Mouse (Mus musculus) ES-CJ7 (cell line): ENCODE data around the gene Junb.

ENCODE experiments used
- DNase-seq: peaks from one replicate; pipeline ENCODE4 v3.0.0; 2011; ENCODE audit warnings: low read depth, low spot score

The Junb gene

DNA sequence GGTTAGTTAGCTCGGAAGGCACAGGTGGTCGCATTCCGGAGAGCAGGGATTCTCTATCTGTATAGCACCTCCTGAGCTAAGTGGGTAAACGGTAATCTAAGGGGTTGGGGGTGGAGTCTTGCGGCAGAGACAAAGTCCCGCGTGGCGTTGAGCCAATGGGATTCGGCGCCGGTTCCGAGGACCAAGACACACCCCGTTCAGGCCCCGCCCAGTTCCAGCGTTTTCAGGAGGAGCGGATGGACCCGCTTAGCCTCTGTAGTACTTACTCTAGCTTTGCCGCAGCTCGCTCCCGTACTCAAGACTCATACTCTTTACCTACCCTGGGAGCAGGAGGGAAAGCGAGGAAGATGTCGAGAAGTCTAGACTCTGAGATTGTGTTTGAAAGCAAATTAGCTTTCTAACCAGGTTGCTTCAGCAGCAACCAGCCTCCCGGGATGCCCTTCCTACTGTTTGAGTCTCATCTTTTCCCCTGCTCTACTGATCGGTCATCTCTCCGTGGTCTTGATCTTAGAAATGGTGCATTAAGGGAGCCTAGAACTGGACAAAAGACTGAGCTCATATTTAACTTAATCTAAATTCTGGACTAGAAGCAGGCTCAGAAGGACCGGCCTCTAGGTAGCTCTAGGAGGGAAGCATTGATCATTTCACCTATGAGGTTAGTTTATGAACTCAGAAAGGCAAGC is 33.9 kb downstream of the Junb start:
- peak; percentile 94 for DNase-seq

DNA sequence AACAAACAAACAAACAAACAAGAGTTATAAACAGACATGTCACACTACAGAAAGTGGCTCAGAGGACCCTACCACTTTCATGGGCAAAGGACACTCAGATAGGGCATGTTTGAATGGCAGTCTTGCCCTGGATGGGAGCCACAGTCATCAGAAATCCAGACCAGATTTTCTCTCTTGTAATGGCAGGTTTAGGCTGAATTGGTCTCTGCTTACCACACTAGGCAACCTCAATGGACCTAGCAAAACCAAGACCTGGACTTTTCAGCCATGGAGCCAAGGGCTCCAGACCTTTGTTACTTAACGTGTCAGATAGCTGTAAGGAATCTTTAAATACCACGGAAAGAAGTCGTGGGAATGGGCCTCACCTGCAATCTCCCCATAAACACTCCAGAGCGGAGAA is 34.8 kb downstream of the Junb start:
- peak; percentile 41 for DNase-seq

DNA sequence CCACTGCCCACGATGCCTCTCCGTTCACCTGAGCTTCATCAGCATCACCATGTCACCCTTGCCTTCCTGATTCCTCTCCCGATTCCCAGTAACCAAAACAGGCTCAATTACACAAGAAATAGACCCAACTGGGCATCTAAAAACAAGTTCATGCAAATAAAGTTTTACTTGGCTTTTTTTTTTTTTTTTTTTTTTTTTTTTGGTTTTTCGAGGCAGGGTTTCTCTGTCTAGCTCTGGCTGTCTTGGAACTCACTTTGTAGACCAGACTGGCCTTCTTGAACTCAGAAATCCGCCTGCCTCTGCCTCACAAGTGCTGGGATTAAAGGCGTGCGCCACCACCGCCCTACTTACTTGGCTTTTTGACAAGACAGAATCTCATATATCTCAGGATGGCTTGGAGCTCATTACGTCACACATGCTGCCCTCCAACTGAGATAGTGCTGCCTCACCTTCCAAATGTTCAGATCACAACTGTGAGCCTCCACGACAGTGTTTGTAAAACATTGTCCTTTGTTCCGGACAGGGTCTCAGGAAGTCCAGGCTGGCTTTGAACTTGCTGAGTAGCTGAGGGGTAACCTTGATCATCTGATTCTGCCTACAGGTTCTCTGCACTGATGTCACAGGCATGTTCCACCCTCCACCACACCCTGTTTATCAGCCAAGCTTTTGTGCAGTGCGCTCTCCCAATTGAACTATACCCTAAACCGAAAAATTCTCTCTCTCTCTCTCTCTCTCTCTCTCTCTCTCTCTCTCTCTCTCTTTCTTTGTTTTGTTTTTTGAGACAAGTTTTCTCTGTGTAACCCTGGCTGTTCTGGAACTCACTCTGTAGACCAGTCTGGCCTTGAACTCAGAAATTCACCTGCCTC is 40.7 kb downstream of the Junb start:
- DNase-seq: no peak

DNA sequence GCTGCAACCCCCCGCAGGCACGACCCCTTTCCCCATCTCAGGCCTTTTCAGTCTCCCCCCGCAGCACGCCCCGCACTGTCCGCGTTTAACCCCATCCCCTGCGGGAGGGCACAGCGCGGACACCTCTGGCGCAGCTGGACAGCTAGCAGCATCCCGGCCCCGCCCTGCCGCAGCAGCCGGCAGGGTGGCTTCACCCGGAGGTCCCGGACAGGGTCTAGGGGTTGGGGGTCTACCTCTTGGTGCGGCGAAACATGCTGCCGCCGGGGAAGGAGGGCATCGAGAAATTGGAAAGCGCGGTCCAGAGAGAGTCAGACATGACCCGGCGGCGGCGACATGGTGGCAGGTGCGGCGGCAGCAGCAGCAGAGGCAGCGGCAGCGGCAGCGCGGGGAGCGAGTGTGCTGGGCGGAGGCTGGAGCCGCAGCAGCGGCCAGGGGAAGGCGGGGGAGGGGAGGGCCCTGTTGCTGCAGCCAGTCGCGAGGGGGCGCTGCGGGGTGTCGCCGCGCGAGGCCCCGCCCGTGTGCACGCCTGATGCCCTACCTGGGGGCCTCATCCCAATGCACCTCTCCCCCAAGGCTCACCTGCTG is 41.5 kb downstream of the Junb start, which contains the start of gene Mast1:
Gene Mast1, minus strand, starts transcription at position 398 of the 585 bp plus-strand sequence.
- peak; percentile 77 for DNase-seq

DNA sequence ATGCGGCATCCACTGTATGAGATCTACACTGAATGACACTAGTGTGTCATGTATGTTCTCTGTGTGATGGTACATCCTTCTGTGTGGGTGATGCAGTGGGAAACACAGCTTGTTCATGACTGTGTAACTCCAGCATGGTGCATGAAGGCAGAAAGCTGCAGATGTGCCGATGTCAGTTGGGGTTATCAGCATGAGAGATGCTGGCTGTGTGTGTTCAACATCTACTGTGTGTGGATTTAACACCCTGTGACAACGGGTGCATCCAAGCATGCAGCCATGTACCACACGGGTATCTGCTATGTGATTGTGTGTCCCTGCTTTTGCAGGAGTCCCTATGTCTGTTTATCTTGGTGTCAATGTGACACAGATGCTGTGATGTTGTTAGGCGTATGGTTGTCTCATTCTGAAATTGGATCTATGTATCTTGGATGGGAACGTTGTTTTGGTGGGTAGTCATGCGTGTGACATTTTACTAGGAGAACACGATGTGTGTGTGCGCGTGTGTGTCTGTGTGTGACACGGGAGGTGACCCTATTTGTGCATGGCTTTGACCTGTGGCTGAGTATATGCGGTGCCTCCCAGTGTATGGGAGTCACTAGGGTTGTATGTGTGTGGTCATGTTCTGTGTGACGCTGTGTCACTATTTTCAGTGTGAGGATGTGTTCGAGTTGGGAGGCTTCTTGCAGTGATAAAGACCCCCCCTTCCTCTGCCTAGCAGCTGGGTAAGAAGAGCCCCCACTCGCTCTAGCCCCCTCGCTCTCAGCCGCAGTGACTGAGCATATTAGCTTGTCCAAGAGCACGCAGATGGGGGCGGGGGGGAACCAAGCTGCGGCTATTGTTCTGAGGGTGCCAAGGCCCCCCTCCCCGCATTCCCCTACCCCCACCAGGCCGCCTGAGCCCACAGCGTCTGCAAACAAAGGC is 42.2 kb downstream of the Junb start:
- DNase-seq: no peak

DNA sequence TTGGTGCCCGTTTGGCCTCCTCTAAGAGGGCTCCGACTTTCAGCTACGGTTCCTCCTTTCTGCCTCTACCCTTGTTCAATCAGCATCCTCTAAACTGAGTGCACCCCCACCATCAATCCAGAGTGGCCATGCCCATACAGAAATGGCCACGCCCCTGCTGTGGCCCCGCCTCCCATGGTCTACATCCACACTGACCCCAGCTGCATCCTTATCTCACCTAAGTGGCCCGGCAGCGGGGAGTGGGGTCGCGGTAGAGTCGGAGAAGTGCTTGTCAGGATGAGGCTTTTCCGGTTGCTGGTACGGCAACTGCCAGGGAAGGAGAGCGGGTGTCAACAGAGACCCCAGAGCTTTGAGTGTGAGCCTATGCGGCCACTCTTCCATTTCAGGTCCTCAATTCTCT is 43.0 kb downstream of the Junb start:
- no peak for DNase-seq

DNA sequence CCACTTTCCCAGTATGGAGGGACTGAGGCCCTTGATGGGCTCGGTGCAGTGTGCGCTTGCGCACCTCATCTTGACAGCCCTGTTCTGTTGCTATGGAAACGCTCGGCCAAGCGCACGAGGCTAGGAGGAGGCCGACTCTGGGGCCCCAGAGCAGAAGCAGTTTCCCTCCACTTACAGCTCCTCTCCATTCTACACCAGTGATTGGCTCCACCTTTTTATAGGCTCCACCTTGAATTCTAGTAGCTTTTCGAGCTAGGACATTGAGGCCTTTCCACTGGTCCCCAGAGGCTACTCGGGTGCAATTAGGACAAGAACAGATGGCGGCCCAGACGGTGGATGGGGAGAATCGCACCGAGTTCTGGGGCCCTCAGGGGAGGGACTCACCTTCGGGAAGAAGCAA is 43.7 kb downstream of the Junb start:
- peak; percentile 92 for DNase-seq

GRCm38 (mm10) chr8:84933767-84934559 is 44.6 kb downstream of the Junb start:
- no peak for DNase-seq

DNA sequence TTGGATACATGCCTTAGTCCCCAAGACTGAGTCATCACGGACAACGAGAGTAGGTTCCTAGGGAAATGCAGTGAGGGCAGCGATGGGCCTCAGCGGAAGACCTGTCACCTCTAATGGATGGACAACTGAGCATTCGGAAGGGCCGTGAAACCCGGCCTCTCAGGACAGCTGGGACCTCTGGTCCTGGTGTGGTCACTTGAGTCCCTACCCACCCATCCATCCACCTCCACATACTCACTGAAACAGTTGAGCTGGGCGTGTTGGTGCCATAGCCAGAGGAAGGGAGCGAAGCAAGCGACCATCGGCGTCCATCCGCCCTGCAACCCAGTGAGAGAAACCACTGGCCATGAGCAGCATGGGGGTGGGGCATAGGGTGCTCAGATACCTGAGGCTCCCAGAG is 47.9 kb downstream of the Junb start:
- DNase-seq: no peak

DNA sequence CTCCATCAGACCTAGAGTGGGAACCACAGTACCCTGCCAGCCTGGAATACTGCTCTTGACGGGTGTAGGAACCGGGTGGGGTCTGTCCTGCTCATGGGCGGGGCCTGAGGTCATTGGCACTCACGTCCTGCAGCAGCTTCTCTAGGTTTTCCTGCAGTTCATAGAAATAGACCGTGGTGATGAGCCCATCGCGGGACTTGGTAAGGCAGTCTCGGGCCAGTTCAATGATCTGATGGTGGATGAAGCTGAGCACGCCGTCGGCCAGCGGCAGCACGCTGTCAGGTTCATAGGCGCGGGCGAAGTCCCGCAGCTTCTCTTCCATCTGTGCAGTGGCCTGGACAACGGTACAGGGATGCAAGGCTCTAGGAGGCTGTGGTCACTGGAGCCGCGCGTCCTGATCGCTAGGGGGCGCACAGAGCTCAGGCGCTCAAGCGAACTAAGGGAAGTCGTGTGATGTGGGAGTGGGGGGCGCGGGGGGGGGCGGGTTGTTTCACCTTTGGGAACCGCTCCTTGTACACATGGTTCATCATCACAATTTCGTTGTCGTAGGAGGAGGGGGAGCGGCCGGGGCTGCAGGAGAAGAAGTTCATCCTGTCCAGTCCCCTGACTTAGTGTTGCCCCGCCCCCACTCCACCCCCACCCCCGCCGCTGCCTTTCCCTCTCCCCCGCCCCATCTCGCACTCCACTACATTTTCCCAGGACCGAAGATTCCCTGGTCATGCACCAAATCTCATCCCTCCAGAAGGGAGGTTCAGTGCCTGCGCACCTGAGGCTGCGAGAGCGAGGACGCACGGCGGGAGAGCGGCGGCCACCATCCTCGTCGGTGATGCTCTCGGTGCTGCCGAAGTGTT is 49.8 kb downstream of the Junb start:
- DNase-seq: peak; percentile 79

DNA sequence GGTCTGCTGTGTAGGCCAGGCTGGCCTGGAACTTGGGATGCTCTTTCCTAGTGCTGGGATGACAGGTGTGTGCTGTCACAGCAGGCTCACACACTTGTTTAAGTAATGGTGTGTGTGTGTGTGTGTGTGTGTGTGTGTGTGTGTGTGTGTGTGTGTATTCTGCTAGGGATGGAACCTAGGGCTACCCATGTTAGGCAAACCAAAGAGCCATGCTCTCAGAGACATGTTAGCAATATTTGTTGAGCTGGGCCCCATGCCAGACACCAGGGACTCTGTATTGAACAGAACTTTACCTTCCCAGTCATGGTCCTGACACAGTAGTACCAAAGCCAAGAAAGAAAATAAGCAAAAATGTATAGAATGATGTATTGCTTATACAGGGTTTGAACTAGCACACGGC is 51.0 kb downstream of the Junb start:
- DNase-seq: no peak

GRCm38 (mm10) chr8:84925557-84925956 is 53.0 kb downstream of the Junb start:
- no peak for DNase-seq
